Mouse (Mus musculus) kidney, adult 9 months (tissue): ENCODE measurements around the gene Slc26a8.

ENCODE experiments used
- DNase-seq: peaks from one replicate; pipeline ENCODE4 v3.0.0; 2022

The Slc26a8 gene

DNA sequence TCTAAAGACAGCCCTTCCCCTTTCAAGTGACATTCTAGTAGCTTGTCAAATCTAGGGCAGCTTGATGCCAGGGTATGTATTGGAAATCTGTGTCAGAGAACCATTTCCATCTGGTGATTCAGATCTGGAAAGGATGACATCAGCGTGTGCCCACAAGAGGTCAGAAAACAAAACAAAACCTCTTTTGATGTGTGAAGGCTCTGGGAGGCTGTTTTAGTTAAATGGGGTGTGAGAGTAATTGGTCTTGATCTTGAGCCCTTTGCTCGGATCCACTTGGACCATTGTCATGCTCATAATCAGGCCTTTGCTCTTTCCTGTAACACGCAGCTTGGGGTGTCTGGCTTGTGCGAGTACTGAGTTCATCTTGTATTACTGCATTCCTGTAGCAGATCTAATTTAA is 8.2 kb upstream of the Slc26a8 start:
- DNase-seq, result peak; percentile 63

DNA sequence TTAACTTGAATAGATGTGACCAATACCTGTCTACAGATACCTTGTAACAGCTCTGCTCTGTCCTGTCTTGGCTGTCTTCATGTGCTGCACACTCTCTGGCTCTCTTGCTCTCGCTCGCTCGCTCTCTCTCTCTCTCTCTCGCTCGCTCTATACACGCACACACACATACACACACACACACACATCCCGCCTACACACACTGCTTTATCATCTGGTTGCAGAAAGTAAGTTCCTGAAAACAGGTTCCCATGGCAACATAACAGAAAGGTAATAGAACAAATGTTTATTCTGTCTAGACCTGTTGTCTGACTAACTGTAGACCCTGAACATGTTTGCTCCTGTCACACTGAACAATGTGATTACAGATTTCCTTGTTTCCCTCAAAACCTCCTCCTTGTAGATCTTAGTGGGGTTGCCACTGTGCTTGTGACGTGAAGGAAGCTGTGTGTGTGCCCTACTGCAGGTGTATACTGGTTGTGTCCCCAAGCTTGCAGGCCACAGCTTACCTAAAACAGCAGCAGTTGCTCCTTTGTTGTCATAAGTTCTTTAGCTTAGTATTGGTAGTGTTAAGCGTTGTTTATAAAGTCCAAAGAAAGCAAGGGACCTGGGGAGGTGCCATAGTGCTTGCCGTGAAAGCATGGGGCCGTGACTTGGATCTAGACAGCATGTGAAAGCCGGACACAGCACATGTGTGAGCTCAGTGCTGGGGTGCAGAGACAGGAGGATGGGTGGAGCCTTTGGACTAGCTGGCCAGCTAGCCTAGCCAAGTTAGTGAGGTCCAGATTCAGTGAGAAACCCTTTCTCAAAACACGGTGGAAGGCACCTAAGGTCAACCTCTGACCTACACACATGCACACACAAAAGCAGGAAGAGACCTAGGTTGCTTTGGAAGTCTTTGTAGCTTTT is 7.5 kb upstream of the Slc26a8 start:
- peak; percentile 47 for DNase-seq

DNA sequence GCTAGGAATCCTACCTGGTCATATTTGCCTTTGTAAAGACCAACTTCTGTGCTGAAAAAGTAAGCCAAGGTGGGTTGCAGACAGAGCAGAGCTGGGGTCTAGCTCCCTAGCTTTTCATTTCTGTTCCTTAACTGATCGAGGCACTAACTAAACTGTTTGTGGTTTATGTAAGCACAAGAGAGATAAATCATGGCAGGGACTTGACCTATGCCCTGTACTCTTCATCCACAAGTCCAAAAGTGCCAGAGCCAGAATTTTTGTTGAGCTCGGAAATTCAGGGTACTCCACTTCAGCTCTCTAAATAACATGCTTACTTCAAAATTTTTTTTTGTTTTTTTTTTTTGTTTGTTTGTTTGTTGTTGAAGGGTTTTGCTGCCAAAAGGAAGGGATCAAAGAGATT is 6.6 kb upstream of the Slc26a8 start:
- DNase-seq, result peak; percentile 88

DNA sequence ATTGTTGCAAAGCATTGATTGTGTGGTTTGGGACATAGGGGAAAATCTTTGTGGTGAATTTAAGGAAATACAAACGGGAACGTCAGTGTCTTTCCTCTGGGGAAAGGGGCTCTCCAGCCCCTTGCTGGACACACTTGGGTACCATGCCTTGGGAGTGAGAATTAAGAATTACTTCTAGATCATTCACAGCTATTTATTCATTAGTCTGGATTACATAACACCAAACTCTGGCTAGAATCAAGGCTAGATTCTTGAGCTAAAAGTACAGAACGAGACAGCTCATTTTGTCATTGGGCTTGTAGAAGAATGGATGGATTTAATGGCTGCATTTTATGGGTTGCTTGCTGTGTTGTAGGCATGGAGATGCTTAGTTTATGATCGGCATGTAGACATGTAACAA is 4.8 kb upstream of the Slc26a8 start:
- DNase-seq, result peak; percentile 64

DNA sequence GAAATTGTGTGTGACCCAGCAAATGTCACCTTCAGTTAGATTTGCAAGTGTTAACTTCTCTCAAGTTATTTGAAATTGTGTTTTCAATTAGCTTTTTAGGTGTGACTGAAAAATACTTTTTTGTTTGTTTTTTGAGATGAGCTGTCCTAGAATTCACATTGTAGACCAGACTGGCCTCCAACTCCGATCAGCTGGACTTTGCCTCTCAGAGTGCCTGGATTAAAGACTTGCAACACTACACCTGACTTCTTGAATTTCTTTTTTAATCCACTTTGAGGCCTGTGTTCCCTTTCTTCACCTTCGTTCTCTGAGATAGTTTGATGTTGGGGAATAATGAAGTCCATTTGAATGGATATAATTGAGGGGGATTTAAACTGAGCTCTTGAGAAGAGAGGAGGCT is 4.0 kb upstream of the Slc26a8 start:
- DNase-seq, result peak; percentile 68

DNA sequence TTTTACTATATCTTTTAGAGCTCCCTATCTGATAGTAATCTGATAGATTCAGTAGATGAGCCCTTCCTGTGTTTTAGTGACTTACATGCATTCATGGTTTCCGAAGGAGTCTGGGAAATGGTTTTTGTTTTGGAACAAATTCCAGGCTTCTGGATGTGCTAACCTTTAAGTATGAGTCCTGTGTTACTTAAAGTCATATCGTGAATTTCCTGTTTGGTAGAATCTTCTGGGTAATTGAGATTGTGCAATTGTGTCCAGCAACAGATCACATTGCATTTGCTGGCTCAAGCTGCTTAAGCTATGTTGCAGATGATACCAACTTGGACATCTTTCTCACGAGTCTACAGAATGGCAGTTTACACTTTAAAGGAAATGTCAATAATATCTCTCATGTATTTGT is 3.1 kb upstream of the Slc26a8 start:
- DNase-seq, result no peak

DNA sequence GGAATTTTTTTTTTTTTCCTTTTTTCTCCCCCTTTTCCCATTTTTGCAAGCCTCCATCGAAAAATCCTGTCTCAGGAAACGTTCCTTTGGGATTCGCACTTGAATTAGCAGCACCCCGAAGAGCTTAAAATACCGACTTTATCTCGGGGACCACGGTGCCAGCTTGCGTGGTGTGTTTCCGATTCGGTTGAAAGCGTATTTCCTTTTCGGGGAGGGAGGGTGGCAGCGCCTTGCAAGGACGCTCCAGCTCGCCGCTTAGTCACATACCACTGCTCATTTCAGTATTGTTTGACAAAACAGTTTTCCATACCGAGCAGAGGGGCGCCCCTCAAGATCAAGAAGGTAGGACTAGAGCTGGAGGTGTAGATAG is 2.3 kb upstream of the Slc26a8 start:
- peak; percentile 63 for DNase-seq

DNA sequence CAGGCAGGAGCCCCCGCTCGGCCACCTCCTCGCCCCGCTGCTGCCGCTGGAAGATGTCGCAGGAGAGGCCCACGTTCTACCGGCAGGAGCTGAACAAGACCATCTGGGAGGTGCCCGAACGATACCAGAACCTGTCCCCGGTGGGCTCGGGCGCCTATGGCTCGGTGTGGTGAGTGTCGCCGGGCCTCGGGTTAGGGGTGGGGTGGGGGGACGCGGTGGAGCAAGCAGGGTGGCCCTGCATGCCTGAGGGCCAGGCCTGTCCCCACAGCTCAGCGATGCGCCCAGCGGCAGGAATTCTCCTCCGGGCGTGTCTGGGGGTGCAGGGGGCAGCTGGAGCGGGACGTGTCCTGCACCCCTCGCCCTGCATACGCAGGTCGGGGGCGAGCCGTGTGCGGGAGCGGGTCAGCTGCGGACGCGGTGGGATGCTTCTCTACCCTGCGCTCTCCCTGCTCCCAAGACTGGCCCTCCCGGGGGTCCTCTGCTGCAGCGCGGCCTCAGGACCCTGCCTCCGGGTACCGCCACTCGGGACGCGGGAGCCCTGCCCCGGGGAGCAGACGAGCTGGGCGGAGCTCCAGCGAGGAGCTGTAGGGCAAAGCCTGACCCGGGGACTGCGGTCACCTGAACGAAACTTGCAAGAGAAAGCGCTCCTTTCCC is 1.8 kb upstream of the Slc26a8 start:
- peak; percentile 74 for DNase-seq

DNA sequence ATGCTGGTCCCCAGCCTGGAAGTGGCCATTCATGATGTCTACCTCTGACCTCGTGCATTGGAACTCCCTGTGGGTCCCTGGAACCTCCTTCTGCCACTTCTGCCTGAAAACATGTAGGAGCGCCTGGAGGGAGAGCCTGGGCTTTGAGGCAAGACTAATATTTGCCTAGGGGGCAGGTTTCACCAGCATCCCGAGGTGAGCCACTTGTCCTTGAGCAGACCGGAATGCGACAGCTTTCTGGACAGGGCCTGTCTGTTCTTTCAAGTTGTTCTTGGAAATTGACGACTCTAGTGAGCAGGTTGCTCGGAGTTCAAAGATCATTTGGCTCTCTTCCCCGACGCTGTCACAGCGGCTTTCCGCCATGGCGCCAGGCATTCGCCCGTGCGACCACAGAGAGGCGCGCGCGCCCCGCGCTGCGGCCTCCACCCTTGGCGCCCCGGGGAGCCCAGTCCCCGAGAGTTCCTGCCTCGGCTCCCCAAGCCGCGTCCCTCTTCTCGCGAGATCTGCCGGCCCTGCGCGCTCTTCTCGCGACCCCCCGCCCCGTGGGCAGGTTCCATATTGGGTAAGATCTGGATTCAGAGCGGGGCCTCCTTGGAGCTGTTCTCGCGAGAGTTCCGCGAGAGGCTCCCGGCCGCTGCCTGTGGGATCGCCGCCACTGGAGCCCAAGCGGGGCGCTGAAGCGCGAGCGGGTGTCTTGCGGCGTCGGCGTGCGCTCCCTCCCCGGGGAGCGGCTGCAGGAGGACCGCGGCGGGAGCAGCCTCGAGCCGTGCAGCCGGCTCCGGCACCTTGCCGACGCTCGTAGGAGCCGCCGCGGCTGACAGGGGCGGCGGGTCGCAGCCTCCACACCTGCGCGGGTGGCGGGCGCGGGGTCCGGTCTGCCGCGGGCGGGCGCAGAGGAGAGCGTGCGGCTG is 998 bp upstream of the Slc26a8 start, which contains the start of gene Mapk14:
Gene Mapk14 (plus strand): TSS at position 554 of the 911 bp plus-strand sequence.
- DNase-seq, result peak; percentile 100

DNA sequence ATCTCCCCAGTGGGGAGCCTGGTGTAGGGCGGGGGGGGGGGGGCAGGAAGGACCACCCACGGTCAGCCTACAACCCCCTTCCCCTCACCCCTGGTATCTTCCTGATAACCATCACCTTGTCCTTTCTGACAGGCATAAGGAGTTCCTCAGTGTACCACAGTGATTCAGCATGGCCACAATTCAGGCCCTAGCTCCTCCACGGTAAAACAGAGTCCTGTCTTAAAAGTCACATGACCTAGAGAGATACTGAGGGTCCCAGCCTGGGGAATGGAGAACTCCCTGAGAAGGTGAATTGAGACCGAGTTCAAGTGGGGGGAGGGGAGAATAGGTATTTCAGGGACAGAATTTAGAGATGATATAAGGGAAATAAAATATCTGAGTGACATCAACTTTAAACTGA is 2.7 kb downstream of the Slc26a8 start:
- DNase-seq, result no peak

DNA sequence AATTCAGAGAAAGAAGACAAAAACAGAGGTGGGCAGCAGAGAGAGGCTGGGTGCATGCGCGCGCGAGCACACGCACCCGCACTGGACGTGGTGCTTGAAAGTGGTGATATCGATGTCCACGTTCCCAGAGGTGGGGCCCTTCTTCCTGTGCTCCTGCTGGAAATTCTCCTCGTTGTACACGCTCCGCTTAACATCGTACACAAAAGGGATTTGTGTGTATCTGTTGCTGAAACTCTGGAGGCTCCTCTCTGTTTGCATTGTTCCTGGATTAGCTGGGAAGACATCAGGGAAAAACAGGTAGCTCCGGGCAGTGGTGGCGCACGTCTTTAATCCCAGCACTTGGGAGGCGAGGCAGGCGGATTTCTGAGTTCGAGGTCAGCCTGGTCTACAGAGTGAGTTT is 5.4 kb downstream of the Slc26a8 start:
- no peak for DNase-seq

DNA sequence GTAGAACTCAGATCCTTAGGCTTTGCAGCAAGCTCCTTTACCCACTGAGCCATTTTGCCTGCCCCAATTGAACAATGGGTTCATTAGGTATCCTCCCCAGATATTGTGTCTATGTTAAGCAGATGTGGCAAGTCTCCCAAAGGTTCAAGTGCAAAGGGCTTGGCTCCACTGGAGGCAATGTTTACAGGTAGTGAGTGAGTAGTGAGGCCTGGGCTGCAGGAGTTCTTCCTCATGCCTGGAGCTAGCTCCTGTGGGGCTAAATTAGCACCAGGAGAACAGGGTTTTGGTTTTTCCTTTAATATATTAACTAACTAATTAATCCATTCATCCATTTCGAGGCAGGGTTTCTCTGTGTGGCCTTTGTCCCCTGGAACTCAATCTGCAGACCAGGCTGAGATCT is 6.4 kb downstream of the Slc26a8 start:
- peak; percentile 93 for DNase-seq

DNA sequence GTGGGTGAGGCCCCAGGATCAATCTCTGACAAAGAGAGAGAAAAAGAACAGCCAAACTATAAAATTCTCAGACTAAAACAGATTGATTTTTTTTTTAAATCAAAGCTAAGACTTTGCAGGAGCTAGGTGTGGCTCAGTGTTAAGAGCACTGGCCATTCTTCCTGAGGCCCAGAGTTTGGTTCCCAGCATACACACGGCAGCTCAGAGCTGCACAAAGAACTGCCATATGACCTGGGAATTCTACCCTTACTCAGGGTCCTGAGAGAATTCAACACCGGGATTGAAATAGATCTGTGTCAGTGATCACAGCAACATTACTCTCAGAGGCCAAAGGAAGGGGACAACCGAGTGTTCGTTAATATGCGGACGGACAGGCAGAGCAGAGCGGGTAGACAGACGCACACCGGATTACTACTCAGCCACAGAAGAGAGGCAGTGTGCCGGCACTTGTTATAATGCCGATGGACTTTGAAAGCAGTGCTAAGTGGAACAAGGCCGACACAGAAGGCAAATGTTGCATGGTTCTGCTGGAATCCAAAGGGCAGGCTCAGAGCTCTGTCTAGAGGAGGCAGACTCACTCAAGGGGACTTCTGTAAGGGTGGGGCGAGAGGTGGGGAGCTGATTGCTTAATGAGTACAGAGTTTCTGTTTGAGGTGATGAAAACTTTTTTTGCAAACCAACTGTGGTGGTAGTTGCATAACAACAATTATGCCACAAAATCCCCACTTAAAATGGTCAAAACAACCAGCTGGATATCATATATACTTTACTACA is 7.5 kb downstream of the Slc26a8 start:
- peak; percentile 91 for DNase-seq

DNA sequence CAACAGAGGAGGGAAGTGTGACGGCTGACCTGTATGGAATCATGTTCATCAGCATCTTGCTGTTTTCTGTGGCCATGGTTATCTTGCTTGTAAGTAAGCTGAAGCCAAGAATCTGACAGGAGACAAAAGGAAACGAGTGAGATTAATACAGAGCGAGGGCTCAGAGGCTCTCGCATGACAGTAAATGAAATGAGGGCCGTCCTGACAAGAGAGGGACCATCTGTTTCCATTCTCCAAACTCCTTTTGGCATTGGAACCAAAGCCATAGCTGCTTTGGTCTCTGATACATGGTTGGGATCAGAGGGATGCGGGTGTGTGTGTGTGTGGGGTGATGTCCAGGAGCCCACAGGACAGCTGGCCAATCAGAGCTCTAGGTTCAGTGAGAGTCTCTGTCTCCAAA is 30.5 kb downstream of the Slc26a8 start:
- DNase-seq, result no peak

DNA sequence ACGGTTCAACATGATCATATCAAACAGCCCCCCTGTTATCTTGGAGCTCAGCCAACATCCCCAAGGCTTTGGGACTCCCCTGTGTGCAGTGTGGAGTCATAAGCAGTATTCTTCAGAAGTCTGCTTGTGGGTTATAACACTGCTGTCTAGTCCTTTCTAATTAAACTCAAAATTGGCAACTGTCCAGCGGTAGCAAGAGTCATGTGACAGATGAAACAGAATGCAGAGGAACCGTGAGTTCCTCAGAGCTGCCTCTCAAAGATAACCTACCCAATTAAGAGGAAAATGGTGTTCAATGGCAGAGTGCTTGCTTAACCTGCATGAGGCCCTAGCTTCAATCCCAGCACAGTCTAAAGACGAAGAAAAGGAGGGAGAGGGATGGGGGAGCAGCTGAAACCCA is 32.1 kb downstream of the Slc26a8 start:
- peak; percentile 17 for DNase-seq

DNA sequence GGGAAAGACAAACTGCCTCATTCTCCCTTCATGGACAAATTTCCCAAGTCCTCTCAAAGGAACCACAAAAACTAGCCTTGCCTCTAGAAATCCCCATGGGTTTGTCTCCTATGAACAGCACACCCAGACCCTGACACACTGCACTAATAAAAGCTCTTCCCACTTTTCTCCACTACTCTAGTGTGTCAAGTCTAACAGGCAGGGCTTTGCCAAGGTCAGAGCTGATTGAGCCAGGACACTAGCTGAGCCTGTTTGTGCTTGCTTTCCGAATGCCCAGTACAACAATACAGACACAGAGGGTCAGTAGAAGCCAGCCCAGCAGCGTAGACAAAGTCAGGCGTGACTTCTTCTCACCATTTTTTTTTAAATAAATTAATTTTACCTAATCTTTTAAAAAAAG is 39.8 kb downstream of the Slc26a8 start:
- DNase-seq, result no peak

DNA sequence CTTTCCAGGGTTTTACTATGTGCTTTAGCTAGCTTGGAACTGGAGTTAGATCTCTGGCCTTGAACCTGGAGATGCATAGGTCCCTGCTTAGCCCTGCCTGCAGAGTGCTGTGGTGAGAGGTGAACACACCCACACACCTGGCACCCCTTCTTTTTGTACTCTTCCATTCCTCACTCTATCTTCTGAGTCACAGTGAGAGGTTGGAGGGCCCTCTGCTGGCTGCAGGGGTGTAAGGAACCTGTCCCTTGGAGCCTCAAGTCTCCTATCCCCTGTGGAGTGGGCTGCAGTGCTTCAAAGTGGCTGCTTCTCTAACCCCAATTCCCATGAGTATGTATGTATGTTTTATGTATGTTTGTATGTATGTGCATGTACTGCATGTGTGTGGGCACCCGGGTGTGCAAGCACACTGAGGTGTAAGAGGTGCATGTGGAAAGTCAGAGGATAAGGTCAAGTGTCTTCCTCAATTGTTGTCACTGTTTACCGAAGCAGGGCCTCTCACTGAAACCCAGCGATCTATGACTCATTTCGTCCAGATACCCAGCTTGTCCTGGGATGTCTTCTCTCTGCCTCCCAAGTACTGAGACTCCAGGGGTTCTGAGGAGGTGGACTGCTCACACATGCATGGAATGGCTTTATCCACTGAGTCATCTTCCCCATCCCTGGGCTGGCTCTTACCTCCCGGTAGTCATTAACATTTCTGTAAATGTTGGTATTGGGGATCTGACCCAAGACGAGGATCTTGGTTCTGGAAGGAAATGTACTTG is 41.2 kb downstream of the Slc26a8 start:
- DNase-seq, result peak; percentile 55

DNA sequence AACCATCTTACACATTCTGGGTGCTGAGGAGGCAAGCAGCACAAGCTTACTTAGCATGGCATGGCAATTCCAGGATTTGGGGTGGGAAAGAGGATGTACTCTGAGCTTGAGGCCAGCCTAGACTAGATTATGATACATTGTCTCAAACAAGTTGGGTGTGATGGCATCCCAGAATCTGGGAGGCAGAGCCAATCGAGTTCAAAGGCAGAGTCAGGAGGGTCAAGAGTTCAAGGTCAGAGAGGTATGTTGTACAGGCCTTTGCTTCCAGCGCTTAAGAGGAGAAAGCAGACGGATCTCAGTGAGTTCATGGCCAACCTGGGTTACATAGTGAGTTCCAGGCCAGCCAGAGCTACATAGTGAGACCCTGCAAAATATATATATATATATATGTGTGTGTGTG is 43.8 kb downstream of the Slc26a8 start:
- no peak for DNase-seq

DNA sequence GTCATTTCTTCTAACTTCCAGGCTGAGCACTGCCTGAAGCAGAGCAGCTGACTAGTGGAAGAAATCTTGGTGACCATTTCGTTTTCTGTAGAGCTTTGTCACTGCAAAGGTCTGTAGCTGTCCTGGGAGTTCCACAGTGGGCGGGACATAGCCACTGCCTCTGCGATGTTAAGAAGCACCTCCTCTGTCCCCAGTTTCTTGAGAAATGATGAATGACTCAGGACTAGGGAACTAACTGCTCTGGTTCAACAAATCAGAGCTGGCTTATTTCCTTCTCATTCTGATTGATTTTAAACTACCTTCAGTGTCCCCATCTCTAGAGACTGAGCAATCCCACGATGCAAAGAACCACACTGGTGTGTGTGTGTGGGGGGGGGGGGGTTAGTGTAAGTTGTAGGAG is 45.9 kb downstream of the Slc26a8 start:
- no peak for DNase-seq

DNA sequence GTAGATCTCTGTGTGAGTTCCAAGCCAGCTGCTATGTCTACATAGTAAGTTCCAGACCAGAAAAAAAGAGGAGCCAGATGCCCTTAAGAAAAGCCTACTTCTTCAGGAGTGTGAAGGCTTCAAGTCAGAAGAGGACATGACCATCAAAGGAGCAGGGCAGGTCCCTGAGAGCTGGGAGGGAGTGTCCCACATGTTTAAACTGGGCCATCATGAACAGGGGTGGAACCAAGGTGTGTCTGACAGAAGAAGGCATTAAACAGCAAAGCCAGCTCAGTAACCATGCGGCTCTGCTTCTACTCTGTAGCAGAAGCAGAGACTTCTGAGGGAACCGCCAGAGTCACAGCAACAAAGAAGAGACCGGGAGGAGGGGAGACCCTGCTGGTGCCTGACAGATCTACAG is 46.3 kb downstream of the Slc26a8 start:
- no peak for DNase-seq

DNA sequence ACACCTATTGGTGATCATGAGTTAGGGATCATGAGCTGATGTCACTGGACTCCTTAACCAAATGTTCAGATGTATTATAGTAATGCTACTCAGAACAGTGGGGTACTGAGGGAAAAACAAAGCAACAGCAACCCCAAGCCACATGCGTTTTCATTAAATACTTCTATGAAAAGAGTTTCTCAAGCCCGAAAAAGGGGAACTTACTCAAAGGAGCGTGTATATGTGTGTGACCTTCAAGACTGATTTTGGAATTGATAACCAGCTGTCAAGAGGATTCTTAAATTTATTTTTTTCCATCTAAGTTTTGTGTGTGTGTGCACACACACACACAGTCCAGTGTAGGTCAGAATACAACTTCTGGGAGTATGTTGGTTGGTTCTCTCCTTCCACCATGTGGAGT is 49.9 kb downstream of the Slc26a8 start:
- DNase-seq, result no peak
